Mouse (Mus musculus): ENCODE data around the gene Fam160b1.

Gene Fam160b1

DNA sequence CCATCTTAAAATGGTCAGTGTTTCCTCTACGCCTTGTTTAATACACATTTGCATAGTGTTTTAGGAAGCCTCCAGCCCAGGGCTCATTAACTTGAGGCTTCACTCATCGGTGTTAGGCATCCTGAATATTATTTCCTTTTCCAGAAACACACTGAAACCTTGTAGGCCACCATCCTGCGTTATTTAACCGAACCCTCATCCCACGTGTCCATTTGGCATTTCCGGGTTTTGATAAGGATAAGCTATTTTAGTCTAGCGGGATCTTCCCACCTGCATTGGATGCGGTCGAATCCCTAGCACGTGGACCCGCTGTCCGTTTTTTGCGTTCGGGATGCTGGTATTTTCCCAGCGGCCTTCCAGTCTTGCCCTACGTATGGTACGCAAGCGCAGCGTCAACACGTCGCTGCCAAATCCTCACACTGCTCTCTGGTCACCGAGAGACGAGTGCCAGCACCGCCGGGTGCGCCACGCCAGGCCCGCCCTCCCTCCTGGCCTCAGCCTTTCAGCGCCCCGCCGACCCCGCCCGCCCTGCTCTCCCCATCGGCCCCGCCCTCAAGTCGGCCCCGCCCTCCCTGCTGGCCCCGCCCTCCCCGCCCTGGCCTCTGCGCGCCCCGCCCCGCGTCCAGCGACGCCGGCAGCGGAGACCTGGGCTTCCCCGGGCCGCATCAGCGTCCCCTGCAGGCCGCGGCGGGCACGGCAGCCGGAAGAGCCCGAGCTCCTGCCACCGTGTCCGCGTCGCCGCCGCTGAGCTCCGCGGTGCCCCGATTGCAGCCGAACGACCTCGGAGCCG, at the start of gene Fam160b1:
Fam160b1 (plus strand) TSS at position 340 of the 790 bp plus-strand sequence.
- DNase-seq: peak; percentile 96

DNA sequence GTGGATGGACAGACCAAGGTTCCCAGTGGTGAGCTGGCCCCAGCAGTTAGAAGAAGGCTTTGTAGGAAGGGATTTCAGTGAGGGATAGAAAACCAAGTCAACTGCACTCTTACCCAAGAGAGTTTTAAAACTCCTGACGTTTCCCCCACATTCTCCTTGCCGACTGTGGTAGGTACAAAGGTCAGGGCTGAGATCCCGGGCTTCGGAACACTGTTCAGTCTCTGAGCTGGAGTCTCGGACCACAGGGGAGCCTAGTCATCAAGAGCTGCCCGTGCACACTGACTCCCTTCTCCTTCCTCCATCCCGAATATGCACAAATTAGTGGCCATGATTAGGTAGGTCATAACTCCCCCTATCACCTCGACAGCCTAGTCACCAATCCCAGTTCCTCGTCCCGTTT, 47.3 kb upstream of the Fam160b1 start:
- DNase-seq: no peak

DNA sequence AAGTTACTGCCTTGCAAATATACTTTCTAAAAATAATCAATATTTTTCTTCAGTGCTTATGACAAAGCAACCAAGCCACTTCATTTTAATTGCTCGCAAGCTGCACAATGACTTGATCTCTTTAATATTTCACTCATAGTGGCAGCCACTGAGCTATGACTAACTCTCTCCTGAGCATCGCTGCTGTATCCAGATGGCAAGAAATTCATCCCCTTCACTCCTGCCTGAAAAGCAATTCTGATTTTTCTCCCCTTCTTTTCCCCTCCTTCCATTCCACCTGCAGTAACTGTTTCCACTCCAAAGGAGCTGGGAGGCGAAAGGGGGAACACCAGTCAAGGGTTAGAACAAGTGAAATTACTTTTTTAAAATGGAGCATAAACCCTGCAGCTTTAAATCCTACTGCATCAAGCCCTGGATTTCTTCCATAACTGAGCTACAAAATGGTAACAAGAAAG, 46.6 kb upstream of the Fam160b1 start:
- no peak for DNase-seq

DNA sequence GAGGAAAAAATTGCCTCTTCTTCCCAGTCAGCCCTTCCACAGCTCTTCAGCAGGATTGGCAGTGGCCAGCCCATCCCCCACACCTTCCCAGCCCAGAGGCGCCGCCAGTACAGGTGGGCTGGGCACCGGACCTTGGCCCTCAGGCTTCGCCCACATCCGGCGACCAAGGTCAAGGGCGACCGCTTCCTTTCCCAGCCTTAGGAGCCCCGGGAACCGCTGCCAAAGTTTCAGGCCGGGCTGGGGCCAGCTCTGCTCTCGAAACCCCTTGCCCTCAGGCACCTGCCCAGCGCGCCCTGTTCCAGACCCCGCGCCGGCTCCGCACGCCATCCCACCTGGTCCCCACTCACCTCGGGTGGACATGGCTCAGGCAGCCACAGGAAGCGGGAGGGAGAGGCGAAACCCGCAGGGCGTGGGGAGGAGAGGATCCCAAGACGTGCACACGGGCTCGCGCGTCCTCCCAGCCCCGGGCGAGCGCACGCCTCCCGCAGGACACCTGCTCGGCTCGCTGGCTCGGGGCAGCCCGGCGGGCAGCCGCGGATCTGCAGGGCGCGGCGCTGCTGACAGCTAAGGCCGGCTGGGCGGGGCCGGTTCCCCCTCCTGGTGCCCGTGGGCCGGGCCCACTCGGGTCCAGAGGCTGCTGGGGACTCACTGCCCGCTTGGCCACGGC, 46.0 kb upstream of the Fam160b1 start, which contains the start of gene Ablim1:
Ablim1 (minus strand) TSS at position 574 of the 667 bp plus-strand sequence.
- DNase-seq: peak; percentile 69

DNA sequence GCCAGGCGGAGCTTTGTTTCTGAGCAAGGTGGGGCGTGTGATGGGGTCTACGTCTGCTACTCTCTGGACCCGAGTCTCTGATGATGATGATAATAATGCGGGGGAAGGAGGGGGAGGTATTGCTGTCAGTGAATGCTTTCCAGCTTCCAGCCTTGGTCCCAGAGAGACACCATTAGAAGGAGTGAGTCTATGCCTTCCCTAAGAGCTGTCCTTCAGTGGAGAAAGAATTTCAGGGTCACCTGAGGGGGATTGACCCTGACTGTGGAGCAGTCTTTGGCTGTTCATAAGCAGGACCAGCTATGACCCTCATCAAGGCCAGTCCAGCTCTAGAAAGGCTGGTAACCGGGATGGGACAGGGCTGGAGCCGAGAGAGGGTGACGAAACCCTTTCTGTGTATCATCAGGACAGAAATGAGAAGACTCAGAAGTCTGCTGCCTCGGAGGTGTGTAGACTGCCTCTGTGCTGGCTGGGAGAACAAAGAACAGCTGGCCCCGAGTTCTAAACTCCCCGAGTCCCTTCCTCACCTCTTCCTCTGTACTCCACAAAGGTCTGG, 45.4 kb upstream of the Fam160b1 start:
- DNase-seq: no peak

DNA sequence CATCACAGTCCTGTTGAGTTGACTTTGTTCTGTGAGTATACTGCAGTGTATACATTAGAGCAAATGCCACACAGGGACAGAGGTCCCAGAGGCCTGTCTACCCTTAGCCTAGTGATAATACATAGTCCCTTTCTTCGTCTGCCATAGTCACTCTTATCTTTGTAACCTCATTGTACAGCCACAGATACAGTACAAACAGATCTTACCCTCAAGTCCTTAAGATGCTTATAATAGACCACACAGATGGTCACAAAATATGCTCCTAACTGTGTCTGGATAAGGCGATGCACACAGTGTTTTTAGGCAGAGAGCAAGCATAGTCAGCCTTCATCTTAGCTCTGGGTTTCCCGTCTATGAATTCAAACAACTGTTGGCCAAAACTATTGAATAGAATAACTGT, 43.9 kb upstream of the Fam160b1 start:
- DNase-seq: no peak

DNA sequence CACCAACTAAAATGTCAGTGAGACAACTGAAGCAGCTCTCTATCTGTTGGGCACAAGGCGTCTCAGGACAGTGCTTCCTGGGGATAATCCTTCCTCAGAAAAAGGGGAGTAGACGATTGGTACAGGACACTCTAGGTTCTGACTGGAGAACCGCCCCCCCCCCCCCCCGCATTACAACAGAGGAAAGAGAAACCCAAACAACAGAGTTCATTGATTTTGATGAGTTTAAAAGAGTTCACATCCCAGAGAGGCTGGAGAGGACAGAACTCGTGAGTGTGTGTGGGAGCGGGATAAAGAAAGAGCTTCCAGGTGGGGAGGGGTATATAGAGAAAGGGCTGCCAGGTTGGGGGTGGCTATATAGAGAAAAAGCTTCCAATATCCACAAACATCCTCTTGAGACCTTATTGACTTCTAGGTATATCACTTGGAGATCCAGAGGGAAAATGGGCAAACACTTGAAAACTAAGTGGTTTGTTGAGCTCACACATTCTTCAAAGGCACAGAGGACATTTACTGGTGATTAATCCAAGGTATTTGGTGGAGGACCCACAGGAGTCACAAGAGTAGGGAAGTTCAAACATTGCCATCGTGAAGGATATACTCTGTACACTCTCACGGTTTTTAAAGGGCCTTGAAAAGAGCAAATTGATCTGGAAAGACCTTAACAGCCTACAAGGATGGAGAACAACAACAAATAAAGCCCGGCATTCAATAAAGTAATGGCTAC, 39.7 kb upstream of the Fam160b1 start:
- DNase-seq: no peak

DNA sequence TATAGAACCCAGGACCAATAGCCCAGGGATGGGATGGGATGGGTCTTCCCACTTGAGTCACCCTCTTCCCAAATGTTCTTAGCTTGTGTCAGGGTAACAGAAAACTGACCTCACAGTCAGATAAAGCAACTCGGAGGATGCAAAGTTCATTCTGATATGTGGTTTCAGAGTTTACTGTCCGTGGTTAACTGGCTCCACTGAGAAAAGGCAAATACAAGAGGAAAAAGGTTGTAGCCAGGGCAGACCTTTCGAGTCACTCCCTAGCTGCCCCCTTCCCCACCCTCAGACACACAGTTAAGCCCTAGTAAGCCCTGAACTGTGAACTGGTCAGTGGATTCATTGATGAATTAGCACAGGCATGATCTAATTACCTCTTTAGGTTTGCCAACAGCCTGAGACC, 38.6 kb upstream of the Fam160b1 start:
- no peak for DNase-seq

DNA sequence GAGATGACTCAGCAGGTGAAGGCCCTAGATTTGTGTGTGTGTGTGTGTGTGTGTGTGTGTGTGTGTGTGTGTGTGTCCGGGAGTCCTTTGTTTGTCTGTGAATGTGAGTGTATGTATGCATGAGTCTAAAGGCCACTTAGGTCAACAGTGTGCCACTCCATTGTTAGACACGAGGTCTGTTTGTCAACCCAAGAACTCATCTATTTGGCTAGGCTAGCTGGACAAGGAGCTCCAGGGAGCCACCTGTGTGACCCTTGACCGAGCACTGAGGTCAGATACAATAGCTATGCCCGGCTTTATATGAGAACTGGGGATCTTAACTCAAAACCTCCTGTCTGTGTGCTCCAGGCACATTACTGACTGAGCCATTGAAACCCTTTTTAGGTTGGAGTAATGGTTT, 38.0 kb upstream of the Fam160b1 start:
- DNase-seq: no peak

DNA sequence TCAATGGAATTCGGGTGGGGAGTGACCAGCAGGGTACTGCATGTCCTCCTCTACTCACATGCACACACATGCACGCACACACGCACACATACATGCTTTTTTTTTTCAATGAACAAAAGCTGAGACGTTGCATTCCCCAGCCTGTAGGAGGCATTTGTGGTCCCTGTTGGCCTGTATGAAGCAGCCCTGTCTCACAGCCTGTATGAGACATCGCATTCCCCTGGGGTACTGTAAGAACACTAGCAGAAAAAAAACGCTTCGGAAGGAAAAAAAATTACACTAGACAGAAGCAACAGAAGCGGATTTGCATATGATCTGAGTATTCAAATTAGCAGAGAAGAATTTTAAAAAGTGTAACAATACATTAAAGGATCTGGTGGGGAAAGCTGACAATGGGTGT, 37.4 kb upstream of the Fam160b1 start:
- DNase-seq: peak; percentile 30

DNA sequence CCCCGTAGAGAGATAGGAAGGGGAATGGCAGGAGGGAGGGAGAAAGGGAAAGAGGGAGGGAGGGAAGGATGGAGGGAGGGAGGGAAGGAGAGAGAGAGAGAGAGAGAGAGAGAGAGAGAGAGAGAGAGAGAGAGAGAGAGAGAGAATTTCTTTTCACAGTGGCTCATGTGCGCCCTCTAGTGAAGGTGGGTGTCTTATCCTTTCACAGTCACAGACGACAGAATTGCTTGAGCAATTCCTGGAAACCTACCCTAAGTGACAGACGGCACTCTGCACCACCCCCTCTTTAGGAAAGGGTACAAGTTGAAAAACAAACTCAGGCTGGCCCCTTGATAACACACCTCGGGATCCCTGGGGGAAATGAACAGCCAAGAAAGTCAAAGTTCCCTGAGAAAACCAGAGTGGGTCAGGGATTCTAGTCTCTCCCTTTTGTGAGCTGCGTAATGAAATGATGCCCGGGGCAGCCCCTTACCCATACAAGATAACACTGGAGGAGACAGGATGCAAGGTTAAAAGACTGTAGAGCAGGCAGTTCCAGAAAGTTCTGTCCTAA, 34.7 kb upstream of the Fam160b1 start:
- DNase-seq: peak; percentile 86

DNA sequence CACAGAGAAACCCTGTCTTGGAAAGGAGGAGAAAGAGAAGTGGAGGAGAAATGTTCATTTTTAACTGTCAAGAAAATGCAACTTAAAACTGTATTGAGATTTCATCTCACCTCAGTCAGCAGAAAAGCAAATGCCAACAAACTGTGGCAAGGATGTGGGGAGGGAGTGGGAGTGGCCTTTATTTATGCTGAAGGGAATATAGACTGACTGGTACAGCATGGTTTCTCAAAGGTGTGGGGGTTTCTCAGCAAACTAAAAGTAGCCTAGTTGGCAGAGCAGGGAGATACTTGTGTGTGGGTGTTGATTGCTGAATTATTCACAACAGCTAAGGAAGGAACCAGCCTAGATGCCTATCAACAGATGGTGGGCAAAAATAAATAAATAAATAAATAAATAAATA, 32.8 kb upstream of the Fam160b1 start:
- DNase-seq: no peak

DNA sequence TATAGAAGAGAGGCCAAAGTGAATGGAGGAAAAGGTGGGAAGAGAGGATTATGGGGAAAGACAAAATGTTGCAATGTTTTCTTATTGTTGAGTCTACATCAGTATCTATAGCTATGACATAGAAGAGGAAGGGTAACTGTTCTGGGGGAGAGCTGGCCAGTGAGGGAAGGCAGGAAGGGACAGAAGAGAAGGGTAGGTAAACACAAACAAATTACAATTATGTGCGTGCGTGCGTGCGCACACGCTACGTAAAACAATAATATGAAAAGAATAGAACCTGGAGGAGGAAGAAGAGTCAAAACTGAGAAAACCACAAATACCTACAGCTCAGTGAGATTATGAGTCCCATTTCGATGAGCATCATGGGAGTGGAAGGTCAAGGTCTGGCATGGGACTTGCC, 32.2 kb upstream of the Fam160b1 start:
- no peak for DNase-seq

DNA sequence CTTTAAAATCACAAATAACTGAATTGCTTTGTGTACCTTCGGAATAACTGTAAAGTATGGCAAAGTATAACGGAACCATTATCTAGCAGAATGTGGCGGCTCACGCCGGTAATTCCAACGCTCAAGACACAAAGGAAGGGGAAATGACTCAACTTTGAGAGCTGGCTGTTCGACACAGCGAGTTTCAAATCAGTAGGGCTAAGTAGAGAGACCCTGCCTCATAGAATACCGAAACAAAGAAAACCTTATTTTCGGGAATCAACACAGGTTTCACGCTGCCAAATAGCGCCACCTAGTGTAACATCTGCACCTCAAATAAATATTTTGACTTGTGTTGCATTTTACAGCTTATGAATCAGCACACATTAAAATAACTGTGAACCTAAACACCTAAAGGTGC, 31.7 kb upstream of the Fam160b1 start:
- DNase-seq: peak; percentile 70

DNA sequence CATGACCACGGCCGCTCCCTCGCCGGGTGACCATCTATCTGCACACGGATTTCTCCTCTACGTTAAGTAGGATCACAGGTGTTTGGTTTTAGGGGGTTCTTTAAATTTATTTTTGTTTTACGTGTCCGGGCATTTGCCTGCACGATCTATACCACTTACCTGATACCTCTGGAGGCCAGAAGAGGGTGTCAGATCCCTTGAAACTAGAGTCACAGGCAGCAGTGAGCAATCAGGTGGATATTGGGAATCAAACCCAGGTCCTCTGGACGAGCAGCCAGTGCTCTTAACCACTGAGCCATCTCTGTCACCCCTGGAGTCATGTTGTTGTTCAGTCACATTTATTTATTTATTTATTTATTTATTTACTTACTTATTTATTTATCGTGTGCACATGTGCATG, 30.2 kb upstream of the Fam160b1 start:
- DNase-seq: no peak

DNA sequence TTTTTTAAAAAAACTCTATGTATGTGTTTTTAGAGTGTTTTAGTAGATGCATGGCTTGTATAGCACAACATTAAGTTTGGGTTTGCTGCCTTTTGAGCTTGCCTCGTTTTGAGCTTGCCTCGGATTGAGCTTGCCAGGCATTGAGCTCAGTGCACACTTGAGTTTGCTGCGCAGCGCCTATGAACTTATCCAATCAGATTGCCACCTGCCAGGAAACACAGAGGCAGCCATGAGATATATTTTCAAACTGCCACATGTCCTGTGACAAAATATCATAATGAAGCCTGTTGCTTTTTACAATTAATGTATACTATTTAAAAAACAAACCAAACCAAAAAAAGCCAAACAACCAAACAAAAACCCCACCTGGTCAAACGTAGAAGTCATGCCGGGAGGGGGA, 29.2 kb upstream of the Fam160b1 start:
- DNase-seq: no peak

DNA sequence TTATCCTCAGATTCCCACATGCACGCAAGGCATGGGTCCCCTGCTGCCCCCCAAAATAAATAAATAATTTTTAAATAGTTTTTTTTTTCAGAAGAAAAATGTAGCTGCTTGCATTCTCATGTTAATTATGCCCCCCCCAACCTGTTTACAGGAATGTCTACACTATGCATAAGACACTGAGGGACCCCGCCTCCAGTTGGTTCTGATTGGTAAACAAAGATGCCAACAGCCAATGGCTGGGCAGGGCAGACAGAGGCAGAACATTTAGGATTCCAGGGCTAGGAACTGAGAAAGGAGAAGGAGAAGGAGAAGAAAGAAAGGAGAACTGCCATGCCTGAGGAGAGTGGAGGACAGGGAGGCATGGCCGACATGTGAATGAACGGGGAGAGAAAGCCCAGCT, 27.1 kb upstream of the Fam160b1 start:
- no peak for DNase-seq

DNA sequence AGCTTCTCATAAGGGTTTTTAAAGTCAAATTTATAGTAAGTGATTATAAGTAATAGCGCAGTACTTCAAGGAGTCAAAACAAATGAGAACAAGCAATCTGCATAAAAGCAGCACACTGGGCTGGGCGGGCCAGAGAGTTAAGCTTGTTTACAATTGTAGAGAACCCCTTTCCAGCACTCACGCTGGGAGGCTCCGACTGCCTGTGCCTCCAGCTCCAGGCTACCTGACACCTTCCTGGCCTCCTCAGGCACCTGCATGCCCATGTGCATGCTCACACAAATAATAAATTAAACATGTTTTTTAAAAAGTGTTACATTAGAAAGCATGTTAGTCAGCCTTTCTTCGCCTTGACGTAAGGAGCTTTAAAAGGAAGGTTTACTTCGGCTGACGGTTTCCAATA, 25.3 kb upstream of the Fam160b1 start:
- DNase-seq: no peak

DNA sequence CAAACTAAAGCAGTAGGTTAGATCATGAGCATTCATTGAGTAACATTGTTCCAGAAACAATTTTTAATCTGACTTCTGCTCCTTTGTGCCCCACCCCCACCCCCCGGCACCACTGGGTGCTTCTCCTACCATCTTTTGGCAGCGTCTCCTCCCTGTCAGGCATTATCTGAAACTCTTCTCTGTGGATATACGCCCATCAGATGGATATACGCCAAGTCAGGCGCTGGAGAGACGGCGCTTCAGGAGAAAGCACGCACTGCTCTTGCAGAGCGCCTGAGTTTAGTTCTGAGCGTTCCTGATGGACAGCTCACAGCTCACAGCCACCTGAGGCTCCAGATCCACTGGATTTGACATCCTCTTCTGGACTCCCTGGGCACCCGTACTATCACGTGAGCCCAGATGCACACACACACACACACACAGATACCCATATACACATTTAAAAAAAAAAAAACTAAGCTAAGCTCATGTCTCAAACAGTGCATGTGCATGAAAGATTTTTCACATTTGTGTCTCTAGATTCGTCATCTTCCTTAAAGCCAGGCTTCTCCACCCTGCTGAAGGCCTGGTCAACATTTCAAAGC, 21.1 kb upstream of the Fam160b1 start:
- no peak for DNase-seq

DNA sequence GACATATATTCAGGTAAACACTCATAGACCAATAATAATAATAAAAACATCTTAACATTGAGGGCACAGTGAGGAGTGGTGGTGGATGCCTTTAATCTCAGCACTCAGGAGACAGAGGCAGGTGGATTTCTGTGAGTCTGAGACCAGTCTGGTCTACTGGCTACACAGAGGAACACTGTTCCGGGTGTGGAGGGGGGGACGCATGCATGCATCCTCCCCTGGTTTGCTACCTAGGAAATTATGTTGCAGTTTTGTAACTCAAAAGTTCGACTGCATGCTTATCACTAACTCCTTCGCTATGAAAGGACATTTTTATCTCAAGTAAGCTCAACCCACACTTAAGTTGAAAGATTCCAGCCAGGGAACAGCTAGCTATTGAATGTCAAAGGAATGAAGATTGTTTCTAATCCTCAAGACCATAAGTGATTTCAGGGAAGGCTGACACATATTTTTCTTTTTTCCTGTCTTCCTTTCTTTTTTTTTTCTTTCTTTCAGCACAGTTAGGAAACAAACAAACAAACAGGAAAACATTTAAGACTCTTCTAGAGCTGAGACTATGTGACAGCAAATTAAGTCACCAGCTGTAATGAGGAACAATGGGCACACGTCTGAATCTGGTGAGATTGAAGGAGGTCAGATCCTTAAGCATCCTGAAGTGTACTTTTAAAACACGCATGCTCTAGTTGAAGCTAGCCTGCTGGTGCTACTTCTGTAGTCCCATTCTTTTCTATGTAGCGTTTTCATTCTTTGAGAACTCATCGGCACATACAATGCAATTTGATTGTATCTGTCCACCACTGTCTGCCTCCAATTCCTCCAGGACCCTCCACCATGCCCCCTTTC, 19.4 kb upstream of the Fam160b1 start:
- DNase-seq: no peak

DNA sequence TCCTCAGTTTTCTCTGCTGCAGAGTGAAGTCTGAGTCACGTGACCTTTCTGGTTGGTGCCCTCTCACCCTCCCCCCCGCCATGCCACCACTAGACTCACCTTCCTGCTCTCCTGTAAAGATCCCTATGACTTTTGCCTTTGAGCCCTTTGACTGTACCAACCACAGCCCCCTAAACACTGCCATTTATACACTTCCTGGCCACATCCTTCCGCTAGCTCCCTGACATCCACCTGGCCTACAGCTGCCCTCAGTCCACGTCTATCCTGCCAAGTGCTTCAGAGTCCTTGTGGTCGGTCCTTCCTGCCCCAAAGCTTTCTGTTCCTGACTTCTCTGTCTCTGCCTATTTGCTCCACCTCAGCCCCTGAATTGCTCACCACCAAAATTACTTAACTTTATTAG, 16.6 kb upstream of the Fam160b1 start:
- no peak for DNase-seq

DNA sequence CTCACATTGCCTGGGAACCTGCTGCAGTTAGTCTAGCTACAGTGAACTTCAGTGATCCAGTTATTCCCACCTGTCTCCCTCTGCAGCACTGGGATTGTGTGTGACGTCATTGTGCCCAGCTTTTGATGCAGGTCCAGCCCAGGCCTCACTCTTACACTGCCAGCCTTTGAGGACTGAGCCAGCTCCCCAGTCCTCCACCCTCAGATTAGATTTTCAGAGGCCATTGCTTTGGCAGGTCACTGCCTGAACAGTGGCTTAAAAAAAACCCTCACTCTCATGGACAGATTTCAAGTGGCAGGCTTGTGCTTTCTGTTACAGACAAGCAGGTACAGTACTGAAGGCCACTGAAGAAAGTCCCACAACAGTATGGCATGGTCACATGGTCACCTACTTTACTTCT, 15.8 kb upstream of the Fam160b1 start:
- DNase-seq: no peak

Data from retina, postnatal 1 day (tissue).